Mouse (Mus musculus): ENCODE data around the gene Cpm. TPM values are rescaled to one million over a fixed set of nuclear protein-coding genes. Genes with fewer than 3 reads are reported as not detected.
"Not testable (repeated sequence)": the region's sequence is repeated elsewhere in the genome, so short reads cannot be mapped to it uniquely, and the experiment has no call there.

Gene Cpm
- polyA plus RNA-seq, 1 experiment from 2014 or later = 55.7 TPM

DNA sequence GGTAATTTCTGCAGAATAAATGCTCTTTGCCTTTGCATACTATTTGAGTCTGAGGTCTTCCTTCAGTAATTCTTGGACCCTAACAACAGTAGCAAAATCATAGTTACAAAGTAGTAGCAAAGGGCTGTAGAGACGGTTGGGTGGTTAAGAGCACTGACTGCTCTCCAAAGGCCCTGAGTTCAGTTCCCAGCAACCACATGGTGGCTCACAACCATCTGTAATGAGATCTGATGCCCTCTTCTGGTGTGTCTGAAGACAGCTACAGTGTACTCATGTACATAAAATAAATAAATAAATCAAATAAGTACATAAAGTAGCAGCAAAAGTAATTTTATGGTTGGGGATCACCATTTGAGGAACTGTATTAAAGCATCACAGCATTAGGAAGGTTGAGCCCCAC, 86.4 kb downstream of the Cpm start:
- not testable (repeated sequence) for H3K27ac ChIP-seq (ENCODE audit: low read depth, low read length); ATAC-seq (replicated peaks; ENCODE audit: low FRiP score); H3K9ac ChIP-seq (ENCODE audit: low read depth, low read length); H3K4me3 ChIP-seq (ENCODE audit: low read depth, low read length); H3K36me3 ChIP-seq (ENCODE audit: control insufficient read depth, insufficient read depth, low read length); H3K4me2 ChIP-seq; DNase-seq (ENCODE audit: low spot score); H3K4me1 ChIP-seq (replicated peaks; ENCODE audit: control insufficient read depth, insufficient read depth, low read length); H3K9me3 ChIP-seq (ENCODE audit: control insufficient read depth, low read length); H3K27me3 ChIP-seq (replicated peaks; ENCODE audit: control insufficient read depth, insufficient read depth, low read length)
- WGBS = 90% methylated on average over 1 of the region's 1 CpGs

DNA sequence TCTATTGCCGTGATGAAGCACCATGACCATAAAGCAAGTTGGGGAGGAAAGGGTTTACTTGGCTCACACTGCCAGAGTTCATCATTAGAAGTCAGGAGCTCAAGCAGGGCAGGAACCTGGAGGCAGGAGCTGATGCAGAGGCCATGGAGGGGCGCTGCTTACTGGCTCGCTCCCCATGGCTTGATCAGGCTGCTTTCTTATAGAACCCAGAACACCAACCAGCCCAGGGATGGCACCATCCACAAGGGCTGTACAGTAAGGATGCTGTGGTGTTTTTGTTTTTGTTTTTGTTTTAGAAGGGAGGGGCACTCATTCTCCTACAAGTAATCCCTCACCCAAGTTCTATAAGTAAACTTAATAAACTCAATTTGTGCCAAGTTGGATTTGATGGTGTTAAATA, 87.4 kb downstream of the Cpm start:
- Histone ChIP-seq H3K27ac (ENCODE audit: low read depth, low read length) (no peak overlapping the region), H3K4me3 (ENCODE audit: low read depth, low read length) (no peak overlapping the region), H3K9me3 (ENCODE audit: control insufficient read depth, low read length) (no peaks in the 10 kb centered on the region), H3K36me3 (ENCODE audit: control insufficient read depth, insufficient read depth, low read length) (no peaks in the 10 kb centered on the region), H3K27me3 (replicated peaks; ENCODE audit: control insufficient read depth, insufficient read depth, low read length) (no peaks in the 10 kb centered on the region), H3K9ac (ENCODE audit: low read depth, low read length) (no peak overlapping the region), H3K4me2 (no peak overlapping the region), H3K4me1 (replicated peaks; ENCODE audit: control insufficient read depth, insufficient read depth, low read length) (0 out of 2 replicates have a peak, but pooled peaks cover 3% of the 10 kb centered on the region)
- ATAC-seq (replicated peaks; ENCODE audit: low FRiP score) (no peak), DNase-seq (ENCODE audit: low spot score) (no peak)
- 89% methylated on average over 3 of the region's 3 CpGs for WGBS

DNA sequence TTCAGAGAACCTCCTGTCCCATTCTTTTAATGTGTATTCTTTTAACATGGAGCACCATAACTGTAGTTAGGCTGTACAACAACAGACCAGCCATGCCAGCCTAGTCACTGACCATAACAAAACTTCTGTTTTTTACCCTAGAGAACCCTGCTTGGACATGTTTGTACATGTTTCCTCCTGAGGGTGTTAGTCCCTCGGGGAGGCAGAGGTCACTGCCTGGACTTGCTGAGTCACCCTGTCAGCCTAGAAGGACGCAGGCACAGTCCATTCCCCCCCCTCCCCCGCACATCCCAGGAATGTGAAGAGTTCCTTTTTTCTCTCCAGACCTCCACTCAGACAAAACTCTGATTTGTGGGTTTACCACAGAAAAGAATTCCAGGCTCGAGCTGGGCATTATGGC, 88.3 kb downstream of the Cpm start:
- DNase-seq (ENCODE audit: low spot score) = no peak
- Histone ChIP-seq H3K4me2 (no peak overlapping the region), H3K4me3 (ENCODE audit: low read depth, low read length) (no peak overlapping the region), H3K9me3 (ENCODE audit: control insufficient read depth, low read length) (no peaks in the 10 kb centered on the region), H3K9ac (ENCODE audit: low read depth, low read length) (no peak overlapping the region), H3K4me1 (replicated peaks; ENCODE audit: control insufficient read depth, insufficient read depth, low read length) (0 out of 2 replicates have a peak, but pooled peaks cover 3% of the 10 kb centered on the region), H3K27me3 (replicated peaks; ENCODE audit: control insufficient read depth, insufficient read depth, low read length) (no peaks in the 10 kb centered on the region), H3K36me3 (ENCODE audit: control insufficient read depth, insufficient read depth, low read length) (no peaks in the 10 kb centered on the region), H3K27ac (ENCODE audit: low read depth, low read length) (no peak overlapping the region)
- WGBS = 11% methylated on average over 4 of the region's 4 CpGs
- peak; percentile 54; the same call in 1 of the 2 replicates for ATAC-seq (replicated peaks; ENCODE audit: low FRiP score)

DNA sequence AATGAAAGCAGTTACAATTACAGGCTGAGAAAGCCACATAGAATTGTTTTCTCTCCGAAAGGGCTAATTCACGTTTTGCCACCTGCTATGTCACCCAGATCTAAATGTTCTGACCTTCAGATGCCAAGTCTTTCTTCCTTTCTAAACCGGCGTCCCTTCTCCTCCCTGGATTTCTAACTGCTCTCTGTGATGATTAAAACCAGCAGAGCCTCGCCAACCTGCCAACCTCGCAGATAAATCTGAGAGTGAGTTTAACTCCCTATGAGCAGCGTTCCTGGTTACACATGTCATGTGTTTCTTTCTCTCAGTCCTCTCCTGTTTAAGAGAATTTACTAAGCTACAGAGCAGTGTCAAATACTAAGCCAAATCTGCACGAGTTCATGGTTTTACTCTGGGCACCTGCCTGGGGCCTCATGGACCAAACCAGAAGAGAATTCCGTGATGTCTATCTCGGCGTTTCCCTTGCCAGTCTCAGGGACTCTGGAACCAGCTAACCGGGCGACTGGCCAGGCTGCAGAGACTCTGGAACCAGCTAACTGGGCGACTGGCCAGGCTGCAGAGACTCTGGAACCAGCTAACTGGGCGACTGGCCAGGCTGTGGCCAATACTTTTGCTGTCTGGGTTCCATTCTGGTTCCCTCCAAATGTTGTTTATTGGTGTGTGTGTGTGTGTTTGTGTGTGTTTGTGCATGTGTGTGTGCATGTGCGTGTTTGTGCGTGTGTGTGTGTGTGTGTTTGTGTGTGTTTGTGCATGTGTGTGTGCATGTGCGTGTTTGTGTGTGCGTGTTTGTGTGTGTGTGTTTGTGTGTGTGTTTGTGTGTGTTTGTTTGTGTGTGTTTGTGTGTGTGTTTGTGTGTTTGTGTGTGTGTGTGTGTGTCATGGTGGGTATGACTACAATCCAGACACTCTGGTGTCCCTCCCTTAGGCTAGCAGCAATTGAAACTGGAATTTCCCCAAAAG, 89.1 kb downstream of the Cpm start:
- H3K27me3 ChIP-seq (replicated peaks; ENCODE audit: control insufficient read depth, insufficient read depth, low read length) = no peaks in the 10 kb centered on the region
- no peaks in the 10 kb centered on the region for H3K36me3 ChIP-seq (ENCODE audit: control insufficient read depth, insufficient read depth, low read length)
- ATAC-seq (replicated peaks; ENCODE audit: low FRiP score) = no peak
- 0 out of 2 replicates have a peak, but pooled peaks cover 3% of the 10 kb centered on the region for H3K4me1 ChIP-seq (replicated peaks; ENCODE audit: control insufficient read depth, insufficient read depth, low read length)
- whole genome bisulfite sequencing = 67% methylated on average over 19 of the region's 19 CpGs
- DNase-seq (ENCODE audit: low spot score) = no peak
- no peak overlapping the region for H3K4me2 ChIP-seq
- no peak overlapping the region for H3K27ac ChIP-seq (ENCODE audit: low read depth, low read length)
- no peaks in the 10 kb centered on the region for H3K9me3 ChIP-seq (ENCODE audit: control insufficient read depth, low read length)
- no peak overlapping the region for H3K9ac ChIP-seq (ENCODE audit: low read depth, low read length)
- H3K4me3 ChIP-seq (ENCODE audit: low read depth, low read length) = no peak overlapping the region

DNA sequence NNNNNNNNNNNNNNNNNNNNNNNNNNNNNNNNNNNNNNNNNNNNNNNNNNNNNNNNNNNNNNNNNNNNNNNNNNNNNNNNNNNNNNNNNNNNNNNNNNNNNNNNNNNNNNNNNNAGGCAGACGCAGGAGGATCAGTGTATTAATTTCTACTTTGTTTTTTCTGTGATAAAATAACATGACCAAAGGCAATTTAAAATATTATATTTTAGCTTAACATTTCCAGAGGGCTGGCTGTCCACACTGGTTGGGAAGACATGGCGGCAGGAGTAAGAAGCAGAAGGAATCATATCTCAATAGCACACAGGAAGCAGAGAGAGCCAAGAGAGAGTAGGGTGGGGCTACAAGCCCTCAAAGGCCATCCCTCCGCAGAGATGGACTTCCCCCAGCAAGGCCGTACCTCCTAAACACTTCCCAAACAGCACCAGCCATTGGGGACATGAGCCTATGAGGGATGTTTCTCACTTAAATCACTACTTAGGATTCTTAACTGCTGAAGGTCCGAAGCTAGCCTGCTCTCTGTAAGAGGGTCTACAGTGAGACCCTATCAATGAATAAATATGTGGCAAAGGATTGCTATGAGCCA, 94.9 kb downstream of the Cpm start:
- no peak overlapping the region for H3K27ac ChIP-seq (ENCODE audit: low read depth, low read length)

DNA sequence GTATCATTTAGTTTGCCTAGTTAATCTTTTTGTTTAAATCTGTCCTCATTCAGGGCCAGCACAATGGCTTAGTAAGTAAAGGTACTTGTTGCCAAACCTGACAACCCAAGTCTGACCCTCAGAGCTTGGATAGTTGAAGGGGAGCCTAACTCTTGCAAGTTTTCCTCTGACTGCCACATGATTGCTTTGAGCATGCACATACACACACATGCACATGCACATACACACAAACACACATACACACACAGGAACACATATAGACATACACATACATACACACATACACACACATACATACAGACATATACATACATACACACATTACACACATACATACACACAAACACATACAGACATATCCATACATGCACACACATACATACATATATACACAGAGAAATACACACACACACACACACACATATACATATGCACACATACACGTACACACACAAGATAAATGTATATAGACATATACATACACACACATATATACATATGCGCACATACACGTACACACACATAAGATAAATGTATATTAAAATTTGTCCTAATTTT, 95.6 kb downstream of the Cpm start:
- Histone ChIP-seq H3K9me3 (ENCODE audit: control insufficient read depth, low read length) (no peaks in the 10 kb centered on the region), H3K9ac (ENCODE audit: low read depth, low read length) (no peak overlapping the region), H3K36me3 (ENCODE audit: control insufficient read depth, insufficient read depth, low read length) (no peaks in the 10 kb centered on the region), H3K27ac (ENCODE audit: low read depth, low read length) (no peak overlapping the region), H3K4me3 (ENCODE audit: low read depth, low read length) (no peak overlapping the region), H3K4me1 (replicated peaks; ENCODE audit: control insufficient read depth, insufficient read depth, low read length) (no peaks in the 10 kb centered on the region; the same call in 1 of the 2 replicates), H3K4me2 (no peak overlapping the region), H3K27me3 (replicated peaks; ENCODE audit: control insufficient read depth, insufficient read depth, low read length) (no peaks in the 10 kb centered on the region)
- ATAC-seq (replicated peaks; ENCODE audit: low FRiP score) (no peak), DNase-seq (ENCODE audit: low spot score) (no peak)
- 87% methylated on average over 3 of the region's 3 CpGs for WGBS

More for the DNA sequence above, 94.9 kb downstream of the Cpm start:
- no peaks in the 10 kb centered on the region for H3K9me3 ChIP-seq (ENCODE audit: control insufficient read depth, low read length)
- no peak overlapping the region for H3K4me2 ChIP-seq
- ATAC-seq (replicated peaks; ENCODE audit: low FRiP score) (no peak), DNase-seq (ENCODE audit: low spot score) (no peak)
- H3K36me3 ChIP-seq (ENCODE audit: control insufficient read depth, insufficient read depth, low read length) = no peaks in the 10 kb centered on the region
- no peak overlapping the region for H3K9ac ChIP-seq (ENCODE audit: low read depth, low read length)
- H3K4me3 ChIP-seq (ENCODE audit: low read depth, low read length) = no peak overlapping the region
- H3K27me3 ChIP-seq (replicated peaks; ENCODE audit: control insufficient read depth, insufficient read depth, low read length) = no peaks in the 10 kb centered on the region
- no peaks in the 10 kb centered on the region; the same call in 1 of the 2 replicates for H3K4me1 ChIP-seq (replicated peaks; ENCODE audit: control insufficient read depth, insufficient read depth, low read length)
- WGBS = 61% methylated on average over 5 of the region's 5 CpGs

DNA sequence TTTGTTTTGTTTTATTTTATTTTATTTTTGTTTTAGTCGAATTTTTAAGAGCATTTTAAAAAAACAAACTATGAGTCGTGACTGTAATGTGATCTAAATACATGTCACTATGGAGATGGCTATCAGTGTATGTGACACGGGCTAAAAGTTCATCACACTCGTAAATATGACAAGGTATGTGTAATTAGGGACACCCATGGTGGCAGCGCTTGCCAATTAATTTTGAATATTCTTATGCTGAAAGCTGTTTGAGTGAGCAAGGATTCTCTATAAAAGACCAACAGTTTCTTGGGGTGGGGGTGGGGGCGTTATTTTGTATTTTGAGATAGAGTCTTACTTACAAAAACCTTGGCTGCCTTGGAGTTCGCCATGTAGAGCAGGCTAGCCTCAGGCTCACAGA, 96.4 kb downstream of the Cpm start:
- no peak overlapping the region for H3K4me3 ChIP-seq (ENCODE audit: low read depth, low read length)
- WGBS = 76% methylated on average over 7 of the region's 7 CpGs
- no peak overlapping the region for H3K4me2 ChIP-seq
- no peak overlapping the region for H3K27ac ChIP-seq (ENCODE audit: low read depth, low read length)
- ATAC-seq (replicated peaks; ENCODE audit: low FRiP score) (no peak), DNase-seq (ENCODE audit: low spot score) (no peak)
- H3K27me3 ChIP-seq (replicated peaks; ENCODE audit: control insufficient read depth, insufficient read depth, low read length) = no peaks in the 10 kb centered on the region
- no peak overlapping the region for H3K9ac ChIP-seq (ENCODE audit: low read depth, low read length)
- H3K9me3 ChIP-seq (ENCODE audit: control insufficient read depth, low read length) = no peaks in the 10 kb centered on the region
- H3K4me1 ChIP-seq (replicated peaks; ENCODE audit: control insufficient read depth, insufficient read depth, low read length) = peaks cover 2% of the 10 kb centered on the region; the same call in 1 of the 2 replicates
- no peaks in the 10 kb centered on the region for H3K36me3 ChIP-seq (ENCODE audit: control insufficient read depth, insufficient read depth, low read length)

DNA sequence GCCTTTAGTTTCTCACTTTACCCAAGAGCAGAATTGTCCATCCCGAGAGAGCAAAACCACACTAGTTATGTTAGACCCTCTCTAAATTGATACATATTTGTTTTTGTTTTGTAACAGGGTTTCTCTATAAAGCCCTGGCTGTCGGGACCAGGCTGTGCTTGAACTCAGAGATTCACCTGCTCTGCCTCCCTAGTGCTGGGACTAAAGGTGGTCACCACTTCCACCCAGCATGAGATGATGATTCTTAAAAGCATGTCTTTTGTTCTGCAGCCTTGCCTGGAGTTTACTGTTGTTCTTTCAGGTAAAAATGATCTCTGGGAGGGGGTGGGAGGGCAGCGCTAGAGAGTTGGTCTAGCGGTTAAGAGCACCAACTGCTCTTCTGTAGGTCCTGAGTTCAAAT, 97.0 kb downstream of the Cpm start:
- no peak for DNase-seq (ENCODE audit: low spot score)
- ATAC-seq (replicated peaks; ENCODE audit: low FRiP score) = no peak
- no peak overlapping the region for H3K9ac ChIP-seq (ENCODE audit: low read depth, low read length)
- no peak overlapping the region for H3K27ac ChIP-seq (ENCODE audit: low read depth, low read length)
- H3K4me2 ChIP-seq = no peak overlapping the region
- H3K4me3 ChIP-seq (ENCODE audit: low read depth, low read length) = no peak overlapping the region
- peaks cover 6% of the 10 kb centered on the region for H3K4me1 ChIP-seq (replicated peaks; ENCODE audit: control insufficient read depth, insufficient read depth, low read length)
- no peaks in the 10 kb centered on the region for H3K36me3 ChIP-seq (ENCODE audit: control insufficient read depth, insufficient read depth, low read length)
- H3K27me3 ChIP-seq (replicated peaks; ENCODE audit: control insufficient read depth, insufficient read depth, low read length) = no peaks in the 10 kb centered on the region
- H3K9me3 ChIP-seq (ENCODE audit: control insufficient read depth, low read length) = no peaks in the 10 kb centered on the region
- 84% methylated on average over 4 of the region's 4 CpGs for WGBS
